Mouse (Mus musculus) CD4-positive, CD25-positive, alpha-beta regulatory T cell (primary cell): Measurements from ENCODE around the gene Cmpk1. TPM values are rescaled to one million over a fixed set of nuclear protein-coding genes. Genes with fewer than 3 reads are reported as not detected.

Experiments used
- polyA plus RNA-seq: library from polyadenylated mRNA; unstranded; fragments of 100-300 nt; shearing (Covaris generic); gene quantifications from one replicate; pipeline ENCODE4 v1.2.1, GENCODE M21; 2017

Gene Cmpk1
- 83.8 TPM for polyA plus RNA-seq

GRCm38 (mm10) chr4:114986591-114987432, at the start of gene Cmpk1:
TSS of gene Cmpk1 (minus strand) at chr4:114987241.

GRCm38 (mm10) chr4:114999773-115000428, 12.9 kb upstream of the Cmpk1 start, which contains the start of gene Stil:
TSS of gene Stil (plus strand) at chr4:115000159.

DNA sequence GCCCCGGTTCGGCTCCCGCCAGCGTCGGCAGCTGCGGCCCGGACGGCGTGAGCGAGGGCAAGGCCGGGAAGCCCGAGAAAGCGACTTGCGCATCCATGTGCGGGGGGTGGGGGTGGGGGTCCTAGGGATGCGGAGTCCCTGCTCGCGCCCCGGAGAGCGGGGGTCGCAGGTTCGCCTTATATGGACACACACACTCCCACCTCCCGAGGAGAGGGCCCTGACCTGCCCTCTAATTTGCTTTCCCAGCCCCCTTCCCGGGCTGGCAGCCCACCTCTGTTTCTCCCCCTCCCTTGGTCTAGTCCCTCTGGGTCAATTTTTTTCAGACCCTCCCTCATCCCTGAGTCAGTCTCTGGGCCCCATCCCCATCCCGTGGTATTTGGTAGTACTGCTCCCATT, 61.1 kb downstream of the Cmpk1 start, which contains the start of gene Foxe3:
Gene Foxe3 (minus strand): TSS at position 97 of the 396 bp plus-strand sequence.

Other genes starting within 250 kb of the Cmpk1 start
- not detected for gene Gm12830, start 165.5 kb downstream of the Cmpk1 start, polyA plus RNA-seq
- gene Foxd2, start 78.4 kb downstream of the Cmpk1 start, polyA plus RNA-seq: 1.1 TPM
- not detected for gene Foxe3, start 61.2 kb downstream of the Cmpk1 start, polyA plus RNA-seq
- 1.1 TPM for gene Stil, start 12.9 kb upstream of the Cmpk1 start, polyA plus RNA-seq
- gene Tal1, start 69.2 kb upstream of the Cmpk1 start, polyA plus RNA-seq: not detected
- 11.6 TPM for gene Pdzk1ip1, start 101.5 kb upstream of the Cmpk1 start, polyA plus RNA-seq
- gene Cyp4x1, start 147.0 kb upstream of the Cmpk1 start, polyA plus RNA-seq: 0.16 TPM